In genomic region chr7:55332028-55332427, GRCm38 (mm10) we compare ENCODE assay signal across 26 mouse cellular contexts.
DNase-seq lines count a peak whose midpoint lies in the region; ATAC-seq lines count a peak whose summit lies in the region.
"Had no signal": no experiment of that assay in that cellular context is flagged by ENCODE, and none has a peak within 500 bp of the region (broad histone marks: within the 10 kb centered on the region; RNA-seq: fewer than 3 reads in every experiment).

No protein-coding gene starts in this region.

- peak; percentile 4 for DNase-seq in hindbrain, embryonic 11.5 days (ENCODE audit: low spot score)
- DNase-seq in hindbrain, embryonic 10.5 days (ENCODE audit: low spot score) = no peak
- peak; percentile 50 for DNase-seq in midbrain, embryonic 14.5 days
- DNase-seq in right cerebral cortex, postnatal 36 days (ENCODE audit: low spot score in 2 of 2) = no peak
- DNase-seq in frontal cortex, postnatal 25 days (ENCODE audit: low spot score in 2 of 2) = no peak
- DNase-seq: adrenal gland, postnatal 14 days; cerebellum, adult 11-12 months; cerebellum, postnatal 10 days; gastrocnemius, postnatal 10 days; heart, postnatal 10 days; kidney, adult 2 months; kidney, postnatal 36 days; left cerebral cortex, postnatal 4 days; lung, adult 2 months; lung, postnatal 14 days had no signal

- no peak overlapping the region for H3K9ac ChIP-seq in hindbrain, embryonic 11.5 days (ENCODE audit: low read depth, low read length)
- no peak overlapping the region for H3K9ac ChIP-seq in hindbrain, embryonic 12.5 days
- no peak overlapping the region for H3K9ac ChIP-seq in hindbrain, embryonic 16.5 days (ENCODE audit: low read depth, low read length)
- H3K9ac ChIP-seq in midbrain, embryonic 14.5 days (replicated peaks; ENCODE audit: low read length) = no peak overlapping the region
- H3K9ac ChIP-seq: embryonic facial prominence, embryonic 15.5 days; forebrain, embryonic 15.5 days; heart, embryonic 13.5 days; intestine, embryonic 15.5 days; liver, embryonic 12.5 days had no signal

- 70% methylated on average over 1 of the region's 1 CpGs for WGBS in hindbrain, embryonic 11.5 days
- WGBS in hindbrain, embryonic 10.5 days = 84% methylated on average over 1 of the region's 1 CpGs
- WGBS in hindbrain, embryonic 12.5 days = 61% methylated on average over 1 of the region's 1 CpGs
- 70% methylated on average over 1 of the region's 1 CpGs for WGBS in hindbrain, embryonic 16.5 days
- WGBS in midbrain, embryonic 14.5 days = 80% methylated on average over 1 of the region's 1 CpGs

- H3K9me3 ChIP-seq in hindbrain, embryonic 11.5 days (ENCODE audit: control insufficient read depth, low read length) = no peaks in the 10 kb centered on the region
- no peaks in the 10 kb centered on the region for H3K9me3 ChIP-seq in hindbrain, embryonic 10.5 days
- H3K9me3 ChIP-seq in hindbrain, embryonic 12.5 days (replicated peaks) = no peaks in the 10 kb centered on the region
- no peaks in the 10 kb centered on the region for H3K9me3 ChIP-seq in hindbrain, embryonic 16.5 days (ENCODE audit: control insufficient read depth, low read length)
- H3K9me3 ChIP-seq in midbrain, embryonic 14.5 days (ENCODE audit: control insufficient read depth, low read length) = no peaks in the 10 kb centered on the region
- H3K9me3 ChIP-seq: embryonic facial prominence, embryonic 10.5 days; embryonic facial prominence, embryonic 15.5 days; forebrain, embryonic 15.5 days; heart, embryonic 13.5 days; intestine, embryonic 15.5 days; liver, embryonic 12.5 days had no signal

- H3K27ac ChIP-seq in hindbrain, embryonic 11.5 days (ENCODE audit: low read depth, low read length) = no peak overlapping the region
- H3K27ac ChIP-seq in hindbrain, embryonic 10.5 days = no peak overlapping the region
- H3K27ac ChIP-seq in hindbrain, embryonic 12.5 days = no peak overlapping the region
- no peak overlapping the region for H3K27ac ChIP-seq in hindbrain, embryonic 16.5 days (ENCODE audit: low read depth, low read length)
- no peak overlapping the region for H3K27ac ChIP-seq in midbrain, embryonic 14.5 days (replicated peaks; ENCODE audit: low read depth, low read length)
- H3K27ac ChIP-seq: embryonic facial prominence, embryonic 10.5 days; embryonic facial prominence, embryonic 15.5 days; forebrain, embryonic 15.5 days; heart, embryonic 13.5 days; intestine, embryonic 15.5 days; layer of hippocampus, adult 2 months; liver, embryonic 12.5 days had no signal

- H3K27me3 ChIP-seq in hindbrain, embryonic 11.5 days (ENCODE audit: control insufficient read depth, insufficient read depth, low read length) = no peaks in the 10 kb centered on the region
- H3K27me3 ChIP-seq in hindbrain, embryonic 10.5 days (ENCODE audit: insufficient read depth, poor library complexity, severe bottlenecking) = no peaks in the 10 kb centered on the region
- no peaks in the 10 kb centered on the region for H3K27me3 ChIP-seq in hindbrain, embryonic 12.5 days
- H3K27me3 ChIP-seq in hindbrain, embryonic 16.5 days (replicated peaks; ENCODE audit: control insufficient read depth, insufficient read depth, low read length) = no peaks in the 10 kb centered on the region
- H3K27me3 ChIP-seq in midbrain, embryonic 14.5 days (ENCODE audit: control insufficient read depth, insufficient read depth, low read length) = no peaks in the 10 kb centered on the region
- H3K27me3 ChIP-seq: embryonic facial prominence, embryonic 15.5 days; forebrain, embryonic 15.5 days; heart, embryonic 13.5 days; intestine, embryonic 15.5 days; liver, embryonic 12.5 days had no signal

- no peaks in the 10 kb centered on the region for H3K4me1 ChIP-seq in hindbrain, embryonic 11.5 days (replicated peaks; ENCODE audit: control insufficient read depth, insufficient read depth, low read length)
- H3K4me1 ChIP-seq in hindbrain, embryonic 10.5 days (replicated peaks) = no peaks in the 10 kb centered on the region
- no peaks in the 10 kb centered on the region for H3K4me1 ChIP-seq in hindbrain, embryonic 12.5 days
- no peaks in the 10 kb centered on the region for H3K4me1 ChIP-seq in hindbrain, embryonic 16.5 days (ENCODE audit: control insufficient read depth, insufficient read depth, low read depth, low read length)
- no peaks in the 10 kb centered on the region for H3K4me1 ChIP-seq in midbrain, embryonic 14.5 days (ENCODE audit: control insufficient read depth, insufficient read depth, low read length)
- H3K4me1 ChIP-seq: embryonic facial prominence, embryonic 10.5 days; embryonic facial prominence, embryonic 15.5 days; forebrain, embryonic 15.5 days; heart, embryonic 13.5 days; intestine, embryonic 15.5 days; liver, embryonic 12.5 days had no signal

- H3K36me3 ChIP-seq in hindbrain, embryonic 11.5 days (ENCODE audit: control insufficient read depth, insufficient read depth, low read length) = no peaks in the 10 kb centered on the region
- no peaks in the 10 kb centered on the region for H3K36me3 ChIP-seq in hindbrain, embryonic 10.5 days
- H3K36me3 ChIP-seq in hindbrain, embryonic 12.5 days = no peaks in the 10 kb centered on the region
- H3K36me3 ChIP-seq in hindbrain, embryonic 16.5 days (ENCODE audit: control insufficient read depth, insufficient read depth, low read length) = no peaks in the 10 kb centered on the region
- H3K36me3 ChIP-seq in midbrain, embryonic 14.5 days (ENCODE audit: control insufficient read depth, insufficient read depth, low read length) = no peaks in the 10 kb centered on the region
- H3K36me3 ChIP-seq: embryonic facial prominence, embryonic 10.5 days; embryonic facial prominence, embryonic 15.5 days; forebrain, embryonic 15.5 days; heart, embryonic 13.5 days; intestine, embryonic 15.5 days; liver, embryonic 12.5 days had no signal

- no peak overlapping the region for H3K4me3 ChIP-seq in hindbrain, embryonic 11.5 days (ENCODE audit: low read depth, low read length)
- H3K4me3 ChIP-seq in hindbrain, embryonic 10.5 days = no peak overlapping the region
- no peak overlapping the region for H3K4me3 ChIP-seq in hindbrain, embryonic 12.5 days
- no peak overlapping the region for H3K4me3 ChIP-seq in hindbrain, embryonic 16.5 days (ENCODE audit: low read length)
- H3K4me3 ChIP-seq in midbrain, embryonic 14.5 days (replicated peaks; ENCODE audit: low read depth, low read length) = no peak overlapping the region
- H3K4me3 ChIP-seq: embryonic facial prominence, embryonic 10.5 days; embryonic facial prominence, embryonic 15.5 days; forebrain, embryonic 15.5 days; heart, embryonic 13.5 days; intestine, embryonic 15.5 days; layer of hippocampus, adult 2 months; liver, embryonic 12.5 days had no signal

- peak; percentile 90 for ATAC-seq in hindbrain, embryonic 11.5 days (ENCODE audit: low FRiP score)
- ATAC-seq in hindbrain, embryonic 12.5 days (ENCODE audit: low FRiP score) = peak; percentile 94
- 0 out of 2 replicates have a peak, but pooled peaks have one; percentile 42 for ATAC-seq in hindbrain, embryonic 16.5 days
- ATAC-seq in midbrain, embryonic 14.5 days (ENCODE audit: low FRiP score, low TSS enrichment) = peak; percentile 81
- ATAC-seq in inflammation-experienced regulatory T-cells, adult 6 months = no peak
- ATAC-seq: CD4-positive, CD25-positive, alpha-beta regulatory T cell, adult 4 months; forebrain, embryonic 15.5 days; intestine, embryonic 15.5 days; liver, embryonic 12.5 days had no signal

- H3K4me2 ChIP-seq in hindbrain, embryonic 11.5 days (replicated peaks; ENCODE audit: low read depth, low read length) = no peak overlapping the region
- H3K4me2 ChIP-seq in hindbrain, embryonic 12.5 days (replicated peaks) = no peak overlapping the region
- H3K4me2 ChIP-seq in hindbrain, embryonic 16.5 days (ENCODE audit: low read length) = no peak overlapping the region
- no peak overlapping the region for H3K4me2 ChIP-seq in midbrain, embryonic 14.5 days (ENCODE audit: low read length)
- H3K4me2 ChIP-seq: embryonic facial prominence, embryonic 15.5 days; forebrain, embryonic 15.5 days; heart, embryonic 13.5 days; intestine, embryonic 15.5 days; liver, embryonic 12.5 days had no signal

Comparison
In these comparisons a context has a peak if more than half of its experiments do, and no peak if none do; other contexts are left out.
1. DNase-seq: peak in hindbrain, embryonic 11.5 days (single experiment) and midbrain, embryonic 14.5 days (single experiment); none in hindbrain, embryonic 10.5 days (single experiment), right cerebral cortex, postnatal 36 days (0 of 2) and frontal cortex, postnatal 25 days (0 of 2).